Mouse (Mus musculus): ENCODE data around the gene Cops3.

DNA sequence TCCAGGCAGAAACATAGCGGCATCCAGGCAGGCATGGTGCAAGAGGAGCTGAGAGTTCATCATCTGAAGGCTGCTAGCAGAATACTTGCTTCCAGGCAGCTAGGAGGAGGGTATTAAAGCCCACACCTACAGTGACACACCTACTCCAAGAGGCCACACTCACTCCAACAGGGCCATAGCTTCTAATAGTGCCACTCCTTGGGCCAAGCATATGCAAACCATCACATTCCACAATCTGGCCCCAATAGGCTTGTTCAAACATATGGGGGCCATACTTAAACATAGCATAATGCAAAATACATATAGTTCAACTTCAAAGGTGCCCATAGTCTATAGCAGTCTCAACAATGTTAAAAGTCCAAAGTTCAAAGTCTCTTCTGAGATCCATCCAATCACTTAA, 50.3 kb downstream of the Cops3 start:
- TF ChIP-seq MYOD1 (IDR thresholded peaks at IDR 0.05; ENCODE audit: control insufficient read depth in 1 of 3, insufficient read length in 2 of 3, low read depth in 2 of 3) (no peak), TCF12 (IDR thresholded peaks at IDR 0.05; ENCODE audit: insufficient read depth, poor library complexity, severe bottlenecking) (no peak), POLR2A (IDR thresholded peaks at IDR 0.05; ENCODE audit: insufficient read length, low read depth) (no peak), MYOG (IDR thresholded peaks at IDR 0.05; ENCODE audit: control insufficient read depth in 1 of 3, insufficient read depth in 1 of 3, insufficient read length in 2 of 3, low read depth in 2 of 3) (no peak)

Measured in myocyte (in vitro differentiated cells).